Mouse (Mus musculus) gonadal fat pad, adult 2 months (tissue): ENCODE results near the gene Vtcn1. TPM values are rescaled to one million over a fixed set of nuclear protein-coding genes. Genes with fewer than 3 reads are reported as not detected.

Source experiments
- DNase-seq: peaks from one replicate; pipeline ENCODE4 v3.0.0-alpha.2; 2012; ENCODE audit warnings: low read depth
- polyA plus RNA-seq: library from polyadenylated mRNA; depleted of rRNA; stranded (reverse); fragments of >200 nt; gene quantifications from 2 replicates; pipeline ENCODE4 v1.2.3, GENCODE M21; 2012

Gene Vtcn1
- polyA plus RNA-seq, 1 experiment: 1.2 TPM

DNA sequence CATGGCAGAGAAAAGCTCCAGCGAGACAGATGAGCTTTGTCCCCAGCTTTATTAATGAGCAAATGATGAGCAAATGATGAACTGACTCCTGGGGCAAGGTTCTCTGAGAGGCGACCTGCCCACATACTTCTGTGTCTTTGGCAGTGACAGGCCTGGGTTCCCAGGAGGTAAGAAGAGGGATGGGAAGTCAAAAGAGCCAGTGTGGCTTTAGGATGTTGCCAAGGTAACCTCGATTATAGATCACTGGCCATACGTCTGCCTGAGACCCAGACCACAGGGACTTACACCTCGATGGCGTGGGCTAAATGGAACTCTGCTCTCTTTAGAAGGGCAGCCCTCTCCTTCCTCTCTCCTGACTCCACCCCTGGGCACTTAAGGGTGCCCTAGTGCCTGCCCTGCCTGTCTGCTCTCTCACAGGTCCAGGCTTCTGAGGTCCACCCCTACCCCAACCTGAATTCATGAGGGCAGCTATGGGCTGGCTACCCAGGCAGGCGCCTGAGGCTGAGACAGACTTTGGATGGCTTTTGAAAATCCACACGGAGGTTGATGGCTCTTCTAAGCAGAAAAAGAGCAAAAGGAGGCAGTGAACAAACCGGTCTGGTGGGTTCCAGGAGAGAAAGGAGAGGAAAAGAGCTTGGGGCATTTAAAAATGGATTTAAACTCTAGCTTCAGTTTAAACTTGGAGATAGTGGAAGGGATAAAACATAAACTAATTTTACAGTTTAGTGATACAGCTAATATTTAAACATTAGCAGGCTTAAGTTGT lies 31.0 kb downstream of the Vtcn1 start:
- peak; percentile 34 for DNase-seq

GRCm38 (mm10) chr3:100857139-100857538 lies 31.9 kb downstream of the Vtcn1 start:
- no peak for DNase-seq

GRCm38 (mm10) chr3:100858334-100859002 lies 33.2 kb downstream of the Vtcn1 start:
- DNase-seq: peak; percentile 56

- no peak for DNase-seq
Observed at GRCm38 (mm10) chr3:100861307-100862303, 36.3 kb downstream of the Vtcn1 start.

- DNase-seq: no peak
Observed at GRCm38 (mm10) chr3:100866946-100867345, 41.7 kb downstream of the Vtcn1 start.

GRCm38 (mm10) chr3:100877057-100877456 lies 51.8 kb downstream of the Vtcn1 start:
- DNase-seq: no peak

DNA sequence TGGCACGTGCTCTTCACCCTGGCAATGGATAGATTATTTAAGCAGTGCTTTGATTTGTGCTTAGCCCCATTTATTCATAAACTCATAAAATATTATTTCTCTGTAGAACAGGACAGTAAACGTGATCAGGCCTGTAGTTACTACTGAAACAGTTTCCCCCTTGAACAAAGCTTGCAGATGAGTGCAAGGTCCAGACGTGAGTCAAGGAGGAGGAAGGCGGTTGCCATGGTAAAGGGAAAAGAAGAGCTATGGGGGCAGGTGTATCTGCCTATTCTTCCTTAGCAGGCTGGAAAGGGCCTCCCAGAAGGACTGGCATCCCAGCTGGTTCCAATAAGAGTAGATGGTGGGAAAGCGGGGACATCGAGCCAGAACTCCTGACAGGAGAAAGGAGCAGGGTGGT lies 56.1 kb downstream of the Vtcn1 start:
- no peak for DNase-seq

GRCm38 (mm10) chr3:100881843-100882634 lies 56.8 kb downstream of the Vtcn1 start:
- no peak for DNase-seq

GRCm38 (mm10) chr3:100889234-100889633 lies 64.0 kb downstream of the Vtcn1 start:
- no peak for DNase-seq

GRCm38 (mm10) chr3:100890406-100890805 lies 65.1 kb downstream of the Vtcn1 start:
- DNase-seq: no peak

- no peak for DNase-seq
Observed at GRCm38 (mm10) chr3:100892383-100893335, 67.4 kb downstream of the Vtcn1 start.

DNA sequence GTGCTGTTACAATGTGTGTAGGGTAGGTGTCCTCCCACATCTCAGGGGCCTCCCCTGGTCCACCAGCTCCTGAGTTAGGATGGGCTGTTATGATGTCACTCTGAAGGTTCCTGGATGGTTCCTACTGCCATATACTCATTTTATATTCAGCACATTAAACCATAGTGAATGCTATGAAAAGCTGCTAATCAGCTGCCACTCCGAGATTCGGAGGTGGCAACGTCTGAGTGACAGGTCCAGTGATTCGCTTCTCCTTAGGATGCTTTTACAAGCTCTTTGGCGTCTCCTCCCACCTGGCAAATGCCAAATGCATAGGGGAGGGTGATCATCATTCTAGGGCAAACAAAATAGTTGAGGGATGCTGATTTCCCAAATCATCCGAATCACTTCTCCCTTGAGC lies 70.2 kb downstream of the Vtcn1 start:
- no peak for DNase-seq

- no peak for DNase-seq
Observed at GRCm38 (mm10) chr3:100906128-100906527, 80.9 kb downstream of the Vtcn1 start.

- no peak for DNase-seq
Observed at GRCm38 (mm10) chr3:100906916-100907315, 81.7 kb downstream of the Vtcn1 start.

GRCm38 (mm10) chr3:100908594-100908993 lies 83.3 kb downstream of the Vtcn1 start:
- no peak for DNase-seq

DNA sequence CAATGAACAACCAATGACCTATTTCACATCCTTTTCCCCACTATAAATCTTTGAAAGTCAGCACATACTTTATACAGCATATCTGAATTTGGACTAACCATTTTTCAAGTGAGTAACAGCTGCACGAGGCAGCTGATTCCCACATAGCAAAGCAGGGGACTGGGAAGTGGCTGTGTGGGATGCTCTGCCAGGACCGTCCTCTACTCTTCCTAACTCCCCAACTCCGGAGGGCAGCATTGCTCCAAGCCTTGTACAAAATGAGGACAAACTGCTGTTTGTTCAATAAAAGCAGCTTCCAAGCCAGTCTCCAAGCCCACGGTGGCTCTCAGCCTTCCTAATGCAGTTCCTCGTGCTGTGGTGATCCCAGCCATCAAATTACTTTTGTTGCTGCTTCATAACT lies 85.4 kb downstream of the Vtcn1 start:
- DNase-seq: no peak

- DNase-seq: no peak
Observed at GRCm38 (mm10) chr3:100911026-100911425, 85.8 kb downstream of the Vtcn1 start.

DNA sequence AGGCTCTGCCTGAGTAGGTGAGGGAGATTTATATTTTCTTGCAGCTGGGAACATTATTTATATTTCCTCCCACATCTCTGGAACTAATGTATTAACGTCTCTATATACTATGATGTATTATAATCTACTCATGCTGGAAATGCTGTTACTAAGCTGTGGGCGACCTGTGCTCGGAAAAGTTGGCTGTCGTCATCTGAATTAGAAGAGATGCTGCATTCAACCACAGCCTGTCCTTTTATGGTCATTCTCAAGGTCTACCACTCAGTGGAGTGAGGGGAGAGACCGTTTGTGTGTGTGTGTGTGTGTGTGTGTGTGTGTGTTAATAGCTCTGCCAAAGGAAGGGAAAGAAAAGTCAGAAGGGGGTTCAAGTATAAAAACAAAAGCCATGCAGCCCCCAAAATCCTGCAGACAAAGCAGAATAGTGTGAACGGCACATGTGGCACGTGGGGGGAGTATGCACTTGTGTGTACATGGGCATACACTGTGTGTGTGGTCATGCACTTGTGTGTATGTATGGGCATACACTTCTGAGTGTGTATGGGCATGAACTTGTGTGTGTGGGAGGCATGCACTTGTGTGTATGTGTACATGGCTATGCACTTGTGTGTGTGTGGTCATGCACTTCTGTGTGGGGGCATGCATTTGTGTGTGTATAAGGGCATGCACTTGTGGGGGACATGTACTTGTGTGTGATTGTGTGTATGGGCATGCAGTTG lies 86.4 kb downstream of the Vtcn1 start:
- no peak for DNase-seq

GRCm38 (mm10) chr3:100916844-100917243 lies 91.6 kb downstream of the Vtcn1 start:
- DNase-seq: no peak
